Mouse (Mus musculus): ENCODE measurements at regions not wholly inside any gene's neighbourhood (a gene's known extent, or its start where the extent isn't known, plus 50 kb on each side); places are given as distances from the start of the nearest gene placed in this dataset.

DNA sequence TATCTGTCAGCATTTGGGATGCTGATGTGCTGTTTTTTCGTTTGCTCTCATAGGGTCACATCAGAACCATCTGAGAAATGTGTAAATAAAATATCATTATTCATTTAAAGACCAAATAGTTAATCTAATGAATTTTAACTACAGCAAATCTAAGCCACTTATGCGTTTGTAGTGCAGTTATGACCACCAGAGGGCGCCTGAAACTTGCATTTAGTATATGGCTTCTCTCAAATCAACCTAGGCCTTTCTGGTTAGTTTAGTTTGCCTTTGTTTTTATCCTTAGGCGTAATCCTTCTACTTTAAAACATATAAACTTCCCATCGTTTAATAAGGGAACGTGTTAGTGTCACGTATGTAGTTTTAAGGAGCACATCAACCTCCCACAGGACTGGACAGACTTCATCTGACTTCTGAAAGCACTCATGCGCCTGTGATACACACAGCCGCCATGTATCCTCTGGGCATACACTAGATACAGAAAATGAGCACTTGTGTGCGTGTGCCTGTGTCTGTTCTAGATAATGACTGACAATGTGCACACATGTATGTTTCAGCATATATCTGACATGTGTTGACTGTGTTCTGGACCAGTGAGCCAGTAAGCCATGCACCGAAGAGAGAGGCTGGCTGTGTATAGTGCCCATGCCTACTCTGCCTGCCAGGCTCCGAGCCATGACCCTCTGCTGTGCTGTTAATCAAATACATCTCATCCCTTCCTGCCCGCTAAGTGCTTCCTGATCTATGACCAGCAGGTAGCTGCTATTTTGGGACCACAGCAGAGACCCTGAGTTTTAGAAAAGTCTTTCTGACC lies 169.4 kb downstream of the Thbs2 start:
- 43% methylated on average over 13 of the region's 13 CpGs for WGBS (ENCODE audit: insufficient replicate concordance)
- H3K9ac ChIP-seq (replicated peaks), result no peak overlapping the region
- H3K4me3 ChIP-seq (ENCODE audit: low read depth, low read length), result no peak overlapping the region
- H3K9me3 ChIP-seq (ENCODE audit: low read length), result no peaks in the 10 kb centered on the region
- H3K27me3 ChIP-seq (ENCODE audit: insufficient read depth, low read length), result no peaks in the 10 kb centered on the region
- TF ChIP-seq CTCF (IDR thresholded peaks at IDR 0.05; ENCODE audit: low read depth) (peak; percentile 79), EP300 (IDR thresholded peaks at IDR 0.05; ENCODE audit: low read depth) (no peak)
- H3K4me2 ChIP-seq (ENCODE audit: low read depth, low read length), result no peak overlapping the region
- H3K36me3 ChIP-seq (replicated peaks; ENCODE audit: insufficient read depth, low read length), result no peaks in the 10 kb centered on the region
- ATAC-seq, result no peak
- peak; percentile 65 for DNase-seq
- H3K27ac ChIP-seq (ENCODE audit: low read depth), result no peak overlapping the region
- no peaks in the 10 kb centered on the region for H3K4me1 ChIP-seq (ENCODE audit: insufficient read depth)

DNA sequence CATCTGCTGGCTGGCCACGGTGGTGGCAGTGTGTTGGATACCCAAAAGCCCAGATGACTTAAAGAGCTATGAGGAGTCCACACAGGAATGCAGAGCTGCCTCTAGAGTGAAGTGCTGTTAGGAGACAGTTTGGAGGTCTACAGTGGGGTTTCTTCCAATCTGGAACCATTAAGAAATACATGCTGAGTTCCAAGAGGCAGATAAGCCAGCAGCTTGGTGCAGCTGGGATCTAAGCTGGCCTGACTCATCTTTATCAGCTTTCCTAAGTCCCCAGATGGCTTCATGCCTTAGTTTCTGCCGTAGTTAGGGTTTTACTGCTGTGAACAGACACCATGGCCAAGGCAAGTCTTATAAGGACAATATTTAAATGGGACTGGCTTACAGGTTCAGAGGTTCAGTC lies 172.0 kb downstream of the Thbs2 start:
- WGBS (ENCODE audit: insufficient replicate concordance), result 52% methylated on average over 2 of the region's 2 CpGs
- H3K27me3 ChIP-seq (ENCODE audit: insufficient read depth, low read length), result no peaks in the 10 kb centered on the region
- H3K4me2 ChIP-seq (ENCODE audit: low read depth, low read length), result no peak overlapping the region
- ATAC-seq (no peak), DNase-seq (no peak)
- no peaks in the 10 kb centered on the region for H3K36me3 ChIP-seq (replicated peaks; ENCODE audit: insufficient read depth, low read length)
- no peak overlapping the region for H3K27ac ChIP-seq (ENCODE audit: low read depth)
- no peaks in the 10 kb centered on the region for H3K4me1 ChIP-seq (ENCODE audit: insufficient read depth)
- TF ChIP-seq EP300 (IDR thresholded peaks at IDR 0.05; ENCODE audit: low read depth), result no peak
- no peak for TF ChIP-seq CTCF (IDR thresholded peaks at IDR 0.05; ENCODE audit: low read depth)
- H3K9me3 ChIP-seq (ENCODE audit: low read length), result no peaks in the 10 kb centered on the region
- no peak overlapping the region for H3K4me3 ChIP-seq (ENCODE audit: low read depth, low read length)
- no peak overlapping the region for H3K9ac ChIP-seq (replicated peaks)

DNA sequence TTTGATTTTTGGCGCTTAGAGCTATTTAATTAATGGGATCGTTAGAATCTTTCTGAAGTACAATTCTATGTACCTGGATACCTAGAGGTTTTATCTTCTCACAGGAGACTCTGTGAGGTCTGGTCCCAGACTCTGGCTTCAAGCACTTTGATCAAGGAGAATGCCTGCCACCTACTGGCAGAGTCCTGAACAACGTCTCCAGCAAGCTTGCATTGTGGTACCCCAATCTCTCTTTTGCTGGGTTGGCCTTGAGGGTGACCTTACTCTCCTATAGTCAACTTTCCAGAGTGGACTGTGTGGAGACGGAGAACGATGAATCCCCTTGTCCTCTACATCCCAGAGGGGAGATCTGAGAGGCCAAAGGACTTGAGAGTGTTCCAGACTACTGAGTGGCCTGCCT lies 173.5 kb downstream of the Thbs2 start:
- ATAC-seq (no peak), DNase-seq (peak; percentile 63)
- H3K9ac ChIP-seq (replicated peaks), result no peak overlapping the region
- 17% methylated on average over 5 of the region's 5 CpGs for WGBS (ENCODE audit: insufficient replicate concordance)
- no peaks in the 10 kb centered on the region for H3K9me3 ChIP-seq (ENCODE audit: low read length)
- no peak overlapping the region for H3K4me2 ChIP-seq (ENCODE audit: low read depth, low read length)
- H3K36me3 ChIP-seq (replicated peaks; ENCODE audit: insufficient read depth, low read length), result no peaks in the 10 kb centered on the region
- no peak overlapping the region for H3K4me3 ChIP-seq (ENCODE audit: low read depth, low read length)
- no peaks in the 10 kb centered on the region for H3K4me1 ChIP-seq (ENCODE audit: insufficient read depth)
- no peak overlapping the region for H3K27ac ChIP-seq (ENCODE audit: low read depth)
- TF ChIP-seq CTCF (IDR thresholded peaks at IDR 0.05; ENCODE audit: low read depth) (peak; percentile 75), EP300 (IDR thresholded peaks at IDR 0.05; ENCODE audit: low read depth) (no peak)
- no peaks in the 10 kb centered on the region for H3K27me3 ChIP-seq (ENCODE audit: insufficient read depth, low read length)

GRCm38 (mm10) chr17:14519367-14519766 lies 174.7 kb downstream of the Thbs2 start:
- TF ChIP-seq EP300 (IDR thresholded peaks at IDR 0.05; ENCODE audit: low read depth), result no peak
- no peak for TF ChIP-seq CTCF (IDR thresholded peaks at IDR 0.05; ENCODE audit: low read depth)
- DNase-seq (no peak), ATAC-seq (no peak)
- Histone ChIP-seq H3K36me3 (replicated peaks; ENCODE audit: insufficient read depth, low read length) (no peaks in the 10 kb centered on the region), H3K27me3 (ENCODE audit: insufficient read depth, low read length) (no peaks in the 10 kb centered on the region), H3K4me1 (ENCODE audit: insufficient read depth) (no peaks in the 10 kb centered on the region), H3K4me2 (ENCODE audit: low read depth, low read length) (no peak overlapping the region), H3K27ac (ENCODE audit: low read depth) (no peak overlapping the region), H3K9me3 (ENCODE audit: low read length) (no peaks in the 10 kb centered on the region), H3K9ac (replicated peaks) (no peak overlapping the region), H3K4me3 (ENCODE audit: low read depth, low read length) (no peak overlapping the region)
- 71% methylated on average over 4 of the region's 4 CpGs for WGBS (ENCODE audit: insufficient replicate concordance)

GRCm38 (mm10) chr17:14518216-14518615 lies 175.8 kb downstream of the Thbs2 start:
- 76% methylated on average over 12 of the region's 12 CpGs for WGBS (ENCODE audit: insufficient replicate concordance)
- DNase-seq (no peak), ATAC-seq (no peak)
- Histone ChIP-seq H3K4me2 (ENCODE audit: low read depth, low read length) (no peak overlapping the region), H3K4me3 (ENCODE audit: low read depth, low read length) (no peak overlapping the region), H3K27ac (ENCODE audit: low read depth) (no peak overlapping the region), H3K36me3 (replicated peaks; ENCODE audit: insufficient read depth, low read length) (no peaks in the 10 kb centered on the region), H3K4me1 (ENCODE audit: insufficient read depth) (no peaks in the 10 kb centered on the region), H3K9me3 (ENCODE audit: low read length) (no peaks in the 10 kb centered on the region), H3K9ac (replicated peaks) (no peak overlapping the region), H3K27me3 (ENCODE audit: insufficient read depth, low read length) (no peaks in the 10 kb centered on the region)
- TF ChIP-seq CTCF (IDR thresholded peaks at IDR 0.05; ENCODE audit: low read depth) (no peak), EP300 (IDR thresholded peaks at IDR 0.05; ENCODE audit: low read depth) (no peak)

GRCm38 (mm10) chr17:14517368-14517767 lies 176.7 kb downstream of the Thbs2 start:
- H3K4me2 ChIP-seq (ENCODE audit: low read depth, low read length), result no peak overlapping the region
- no peak for TF ChIP-seq EP300 (IDR thresholded peaks at IDR 0.05; ENCODE audit: low read depth)
- TF ChIP-seq CTCF (IDR thresholded peaks at IDR 0.05; ENCODE audit: low read depth), result no peak
- no peak overlapping the region for H3K27ac ChIP-seq (ENCODE audit: low read depth)
- no peak for DNase-seq
- no peaks in the 10 kb centered on the region for H3K4me1 ChIP-seq (ENCODE audit: insufficient read depth)
- no peaks in the 10 kb centered on the region for H3K9me3 ChIP-seq (ENCODE audit: low read length)
- 69% methylated on average over 5 of the region's 5 CpGs for WGBS (ENCODE audit: insufficient replicate concordance)
- no peaks in the 10 kb centered on the region for H3K36me3 ChIP-seq (replicated peaks; ENCODE audit: insufficient read depth, low read length)
- no peak overlapping the region for H3K4me3 ChIP-seq (ENCODE audit: low read depth, low read length)
- no peaks in the 10 kb centered on the region for H3K27me3 ChIP-seq (ENCODE audit: insufficient read depth, low read length)
- H3K9ac ChIP-seq (replicated peaks), result no peak overlapping the region
- no peak for ATAC-seq

Measured in liver, postnatal 0 days (tissue).